Mouse (Mus musculus): ENCODE measurements around the gene Gba. TPM values are rescaled to one million over a fixed set of nuclear protein-coding genes. Genes with fewer than 3 reads are reported as not detected.
A peak's percentile ranks its signal among the peaks of the same experiment; 100 is the strongest.

Gba gene
- total and polyA plus RNA-seq, 3 experiments: 63.6 to 65.3 (median 64.1) TPM

GRCm38 (mm10) chr3:89214681-89215411 lies 12.1 kb downstream of the Gba start, which contains the start of gene Thbs3:
Gene Thbs3, plus strand, starts transcription at chr3:89215180.
- H3K79me2 ChIP-seq (replicated peaks; ENCODE audit: control insufficient read depth, extremely low read depth, insufficient read depth, poor library complexity, severe bottlenecking): peaks cover 14% of the 10 kb centered on the region
- peaks cover 5 to 33% of the 10 kb centered on the region in 2 experiments; a peak in 3 of 4 replicates for H3K4me1 ChIP-seq (ENCODE audit: control insufficient read depth in 1 of 2, insufficient read depth in 2 of 2)
- peak within 1 kb of the TSS; percentile 84 to 96 (median 95) for H3K4me3 ChIP-seq (replicated peaks in 1 of 3; ENCODE audit: low read depth in 2 of 3, low read length in 2 of 3, poor library complexity in 1 of 3)
- no peaks in the 10 kb centered on the region for H3K27me3 ChIP-seq (replicated peaks)
- H3K9me3 ChIP-seq (replicated peaks; ENCODE audit: low read length): no peaks in the 10 kb centered on the region
- TF ChIP-seq UBTF (IDR thresholded peaks at IDR 0.05; ENCODE audit: low read depth, low read length) (no peak), ELF1 (IDR thresholded peaks at IDR 0.05; ENCODE audit: low read depth, low read length) (no peak), USF2 (conservative IDR thresholded peaks at IDR 0.05; ENCODE audit: low read depth, low read length) (no peak), ZNF384 (IDR thresholded peaks at IDR 0.05; ENCODE audit: low read depth, low read length) (peak; percentile 59; the same call in 1 of the 2 replicates), KAT2A (IDR thresholded peaks at IDR 0.05; ENCODE audit: insufficient replicate concordance, low read length) (no peak), ETS1 (conservative IDR thresholded peaks at IDR 0.05; ENCODE audit: low read depth, low read length) (no peak), MAX (IDR thresholded peaks at IDR 0.05; ENCODE audit: low read length) (no peak), MXI1 (IDR thresholded peaks at IDR 0.05; ENCODE audit: low read depth, low read length) (0 out of 2 replicates have a peak, but pooled peaks have one; percentile 31)
- H3K4me2 ChIP-seq (ENCODE audit: insufficient read depth, low read depth, poor library complexity, severe bottlenecking): peak within 1 kb of the TSS; percentile 94
- dilution Hi-C loops (cut with MboI; ENCODE audit: extremely low pct_ligation_motif_present, extremely low pct_unique_long_range_greater_than_20kb, low sequenced_read_pairs): no loop called here
- peaks cover 14 to 34% of the 10 kb centered on the region in 2 experiments for H3K36me3 ChIP-seq (replicated peaks in 1 of 2; ENCODE audit: control insufficient read depth in 1 of 2, insufficient read depth in 1 of 2, low read length in 1 of 2)
- peak; percentile 54 for DNase-seq (ENCODE audit: extremely low read depth)
- in situ Hi-C loops (cut with MboI; ENCODE audit: low pct_ligation_motif_present, low pct_unique_long_range_greater_than_20kb, low sequenced_read_pairs): no loop called here
- H3K9ac ChIP-seq (ENCODE audit: insufficient read depth, low read depth): peak within 1 kb of the TSS; percentile 90; the same call in 1 of the 2 replicates
- H3K27ac ChIP-seq (ENCODE audit: insufficient read depth, low read depth): peak within 1 kb of the TSS; percentile 90

- in situ Hi-C loops (cut with MboI; ENCODE audit: low pct_ligation_motif_present, low pct_unique_long_range_greater_than_20kb, low sequenced_read_pairs): no loop called here
- H3K79me2 ChIP-seq (replicated peaks; ENCODE audit: control insufficient read depth, extremely low read depth, insufficient read depth, poor library complexity, severe bottlenecking): peaks cover 14% of the 10 kb centered on the region
- peak overlapping the region in 2 of 3 experiments; percentile 19 to 25 for H3K4me3 ChIP-seq (replicated peaks in 1 of 3; ENCODE audit: low read depth in 2 of 3, low read length in 2 of 3, poor library complexity in 1 of 3)
- no peak overlapping the region for H3K27ac ChIP-seq (ENCODE audit: insufficient read depth, low read depth)
- H3K36me3 ChIP-seq (replicated peaks in 1 of 2; ENCODE audit: control insufficient read depth in 1 of 2, insufficient read depth in 1 of 2, low read length in 1 of 2): peaks cover 4 to 26% of the 10 kb centered on the region in 2 experiments
- H3K4me2 ChIP-seq (ENCODE audit: insufficient read depth, low read depth, poor library complexity, severe bottlenecking): peak overlapping the region; percentile 94
- no peak for TF ChIP-seq E2F4 (IDR thresholded peaks at IDR 0.05; ENCODE audit: insufficient replicate concordance, low read depth, low read length)
- TF ChIP-seq MYC (IDR thresholded peaks at IDR 0.05; ENCODE audit: low read depth, low read length): peak; percentile 49; the same call in 1 of the 2 replicates
- TF ChIP-seq MAZ (IDR thresholded peaks at IDR 0.05; ENCODE audit: low read depth, low read length): no peak
- peak; percentile 59 for TF ChIP-seq IRF4 (IDR thresholded peaks at IDR 0.05; ENCODE audit: low read depth, low read length)
- TF ChIP-seq MAX (IDR thresholded peaks at IDR 0.05; ENCODE audit: low read length): peak; percentile 35; the same call in 1 of the 2 replicates
- no peak for TF ChIP-seq ELF1 (IDR thresholded peaks at IDR 0.05; ENCODE audit: low read depth, low read length)
- 0 out of 2 replicates have a peak, but pooled peaks have one; percentile 17 for TF ChIP-seq POLR2A (IDR thresholded peaks at IDR 0.05; ENCODE audit: low read depth, low read length)
- TF ChIP-seq CTCF (conservative IDR thresholded peaks at IDR 0.05 in 1 of 2, IDR thresholded peaks at IDR 0.05 in 1 of 2; ENCODE audit: low read depth in 2 of 2, low read length in 2 of 2): peak; percentile 88 to 95
- peak; percentile 95 for TF ChIP-seq SMC3 (IDR thresholded peaks at IDR 0.05; ENCODE audit: low read depth, low read length)
- peak; percentile 78 for TF ChIP-seq RAD21 (IDR thresholded peaks at IDR 0.05; ENCODE audit: low read depth, low read length)
- 0 out of 2 replicates have a peak, but pooled peaks have one; percentile 6 for TF ChIP-seq MXI1 (IDR thresholded peaks at IDR 0.05; ENCODE audit: low read depth, low read length)
- 0 out of 2 replicates have a peak, but pooled peaks have one; percentile 54 for TF ChIP-seq TCF12 (IDR thresholded peaks at IDR 0.05; ENCODE audit: low read depth, low read length)
- 0 out of 2 replicates have a peak overlapping the region, but pooled peaks have one; percentile 43 for H3K9ac ChIP-seq (ENCODE audit: insufficient read depth, low read depth)
- H3K9me3 ChIP-seq (replicated peaks; ENCODE audit: low read length): no peaks in the 10 kb centered on the region
- no peaks in the 10 kb centered on the region for H3K27me3 ChIP-seq (replicated peaks)
- dilution Hi-C loops (cut with MboI; ENCODE audit: extremely low pct_ligation_motif_present, extremely low pct_unique_long_range_greater_than_20kb, low sequenced_read_pairs): no loop called here
- DNase-seq (ENCODE audit: extremely low read depth): peak; percentile 92
- peaks cover 5 to 33% of the 10 kb centered on the region in 2 experiments; a peak in 3 of 4 replicates for H3K4me1 ChIP-seq (ENCODE audit: control insufficient read depth in 1 of 2, insufficient read depth in 2 of 2)
These were observed 13.1 kb downstream of the Gba start for GRCm38 (mm10) chr3:89215853-89216252.

All from CH12.LX (cell line).